Mouse (Mus musculus) C2C12 (cell line): ENCODE measurements around the gene Cx3cl1.

Experiments used
- CEBPB ChIP-seq: IDR thresholded peaks from one replicate; pipeline ENCODE4 v1.6.1; 2011; ENCODE audit warnings: low read depth, mild to moderate bottlenecking, control low read depth, moderate library complexity
- CTCF ChIP-seq: IDR thresholded peaks from one replicate; pipeline ENCODE4 v1.5.1; 2011; ENCODE audit not compliant: control insufficient read depth, insufficient read depth, insufficient read length
- USF1 ChIP-seq: IDR thresholded peaks from one replicate; pipeline ENCODE4 v1.6.1; 2011; ENCODE audit warnings: low read depth, mild to moderate bottlenecking, control low read depth, moderate library complexity

DNA sequence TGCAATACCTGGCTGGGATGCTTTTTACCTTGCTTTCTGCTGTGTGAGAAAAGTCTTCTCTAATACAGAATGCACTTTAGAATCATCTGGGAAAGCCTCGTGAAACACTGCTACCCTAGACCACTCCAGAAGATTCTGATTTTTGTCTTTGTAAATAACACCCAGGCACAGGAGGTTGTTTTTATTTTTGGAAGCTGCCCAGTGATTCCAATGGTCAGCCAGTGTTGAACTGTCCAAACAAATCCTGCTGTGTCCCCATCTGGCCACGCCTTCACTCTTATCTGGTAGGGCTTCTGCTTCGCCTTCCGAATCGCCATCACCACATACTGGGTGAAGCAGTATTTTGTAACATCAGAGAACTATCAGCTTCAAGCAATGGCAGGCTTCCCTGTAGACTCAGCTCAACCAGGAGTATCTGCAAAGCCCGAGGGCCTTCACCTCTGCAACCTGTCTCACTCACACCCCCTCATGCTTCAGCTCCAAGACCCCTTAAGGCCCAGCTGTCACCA is 47.9 kb downstream of the Cx3cl1 start:
- no peak for TF ChIP-seq CTCF
- TF ChIP-seq USF1: no peak
- no peak for TF ChIP-seq CEBPB
